Mouse (Mus musculus) WW6 (cell line): ENCODE measurements around the gene Swap70.

Source experiments
- DNase-seq: peaks from one replicate; pipeline ENCODE4 v3.0.0-alpha.2; 2013; ENCODE audit warnings: low read depth, low spot score

Gene Swap70

DNA sequence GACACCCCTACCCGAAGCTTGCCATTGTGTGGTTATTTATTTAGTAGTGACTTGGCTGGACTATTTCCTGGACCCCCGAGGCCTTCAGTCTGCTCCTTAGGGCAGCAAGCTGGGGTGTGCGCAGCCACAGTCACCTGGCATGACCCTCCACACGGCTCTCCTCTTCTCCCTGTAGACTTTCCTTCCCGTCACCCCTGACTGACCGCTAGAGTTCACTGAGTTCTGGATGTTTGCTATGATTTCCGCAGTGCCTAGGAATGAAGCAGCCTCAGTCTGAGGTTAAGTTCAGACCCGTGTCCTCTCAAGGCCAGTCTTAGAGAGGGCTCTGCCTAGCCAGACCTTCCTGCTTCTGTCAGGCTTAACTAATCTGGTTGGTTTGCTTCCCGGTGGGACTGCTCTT lies 50.3 kb downstream of the Swap70 start:
- no peak for DNase-seq

- DNase-seq, result no peak
These were observed 50.9 kb downstream of the Swap70 start for GRCm38 (mm10) chr7:110272434-110272833.

DNA sequence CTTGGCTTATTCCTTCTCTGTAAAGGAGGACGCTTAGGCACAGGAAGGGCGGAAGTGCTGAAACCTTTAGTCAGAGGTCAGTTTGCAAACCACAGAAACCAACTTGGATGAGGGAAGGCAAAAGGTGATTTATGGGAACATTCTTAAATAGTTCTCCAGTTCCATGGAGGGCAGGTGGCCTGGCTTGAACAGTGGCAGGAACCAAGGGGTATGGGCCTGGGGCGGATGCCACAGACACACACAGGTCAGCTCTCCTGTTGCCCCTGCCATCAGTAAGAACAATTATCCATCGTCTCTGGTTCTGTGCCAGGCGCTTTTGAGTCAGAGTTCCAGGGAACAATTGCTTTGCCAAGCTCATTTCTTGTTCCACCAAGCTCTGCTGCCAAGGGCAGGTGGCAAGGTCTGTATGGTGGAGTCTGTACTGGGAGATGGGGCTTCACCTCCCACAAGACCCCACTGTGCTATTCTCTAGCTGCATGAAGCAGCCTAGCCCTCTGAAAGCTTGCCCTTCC lies 56.3 kb downstream of the Swap70 start:
- DNase-seq, result no peak

DNA sequence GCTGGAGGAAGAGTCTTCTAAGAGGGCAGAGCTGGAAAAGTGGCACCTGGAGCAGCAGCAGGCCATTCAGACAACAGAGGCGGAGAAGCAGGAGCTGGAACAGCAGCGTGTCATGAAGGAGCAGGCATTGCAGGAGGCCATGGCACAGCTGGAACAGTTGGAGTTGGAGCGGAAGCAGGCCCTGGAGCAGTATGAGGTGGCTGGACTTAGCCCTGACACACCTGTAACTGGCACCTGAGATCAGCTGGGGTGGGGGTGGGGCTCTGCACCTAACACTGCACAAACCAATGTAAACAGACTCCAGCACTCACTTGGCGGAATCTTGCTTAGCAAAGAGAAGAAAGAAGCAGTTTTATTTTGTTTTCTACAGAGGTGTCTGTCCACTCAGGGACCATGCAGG lies 57.7 kb downstream of the Swap70 start:
- DNase-seq, result no peak

- no peak for DNase-seq
These were observed 60.1 kb downstream of the Swap70 start for GRCm38 (mm10) chr7:110281435-110282256.

- no peak for DNase-seq
These were observed 61.3 kb downstream of the Swap70 start for GRCm38 (mm10) chr7:110282797-110283196.

DNA sequence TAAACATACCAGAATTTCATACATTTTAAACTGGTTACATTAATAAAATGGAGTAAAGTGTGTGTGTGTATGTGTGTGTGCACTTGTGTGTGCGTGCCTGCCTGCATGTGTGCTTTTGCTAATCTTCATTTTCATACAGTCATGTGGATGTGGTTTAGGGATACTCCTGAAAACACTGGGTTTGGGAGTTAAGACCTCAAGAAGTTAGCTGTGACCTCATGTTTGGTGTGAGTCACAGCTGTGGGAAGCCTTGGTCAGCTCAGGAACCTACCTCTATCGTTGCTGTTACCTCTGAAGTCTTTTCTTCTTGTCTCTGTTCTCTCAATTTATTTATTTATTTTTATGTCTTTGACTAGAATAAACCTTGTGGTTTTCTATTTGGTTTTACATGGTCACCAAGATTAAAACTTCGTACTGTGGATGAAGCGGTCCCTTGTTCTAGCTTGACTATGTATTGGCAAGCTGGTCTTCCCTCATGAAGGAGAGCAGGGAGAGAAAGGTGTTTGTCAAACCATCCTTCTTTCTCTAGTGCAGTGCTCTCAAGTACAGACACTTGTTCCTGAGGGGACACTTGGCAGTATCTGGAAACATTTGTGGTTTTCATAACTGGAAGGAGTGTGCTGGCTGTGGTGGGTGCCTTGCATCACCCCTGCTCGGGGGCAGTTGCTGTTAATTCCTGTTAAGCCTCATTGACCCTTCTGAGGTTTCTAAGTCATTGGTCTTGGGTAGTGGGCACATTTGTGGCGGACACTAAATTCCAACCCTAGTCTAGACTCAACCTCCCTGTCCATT lies 62.2 kb downstream of the Swap70 start:
- DNase-seq, result no peak

DNA sequence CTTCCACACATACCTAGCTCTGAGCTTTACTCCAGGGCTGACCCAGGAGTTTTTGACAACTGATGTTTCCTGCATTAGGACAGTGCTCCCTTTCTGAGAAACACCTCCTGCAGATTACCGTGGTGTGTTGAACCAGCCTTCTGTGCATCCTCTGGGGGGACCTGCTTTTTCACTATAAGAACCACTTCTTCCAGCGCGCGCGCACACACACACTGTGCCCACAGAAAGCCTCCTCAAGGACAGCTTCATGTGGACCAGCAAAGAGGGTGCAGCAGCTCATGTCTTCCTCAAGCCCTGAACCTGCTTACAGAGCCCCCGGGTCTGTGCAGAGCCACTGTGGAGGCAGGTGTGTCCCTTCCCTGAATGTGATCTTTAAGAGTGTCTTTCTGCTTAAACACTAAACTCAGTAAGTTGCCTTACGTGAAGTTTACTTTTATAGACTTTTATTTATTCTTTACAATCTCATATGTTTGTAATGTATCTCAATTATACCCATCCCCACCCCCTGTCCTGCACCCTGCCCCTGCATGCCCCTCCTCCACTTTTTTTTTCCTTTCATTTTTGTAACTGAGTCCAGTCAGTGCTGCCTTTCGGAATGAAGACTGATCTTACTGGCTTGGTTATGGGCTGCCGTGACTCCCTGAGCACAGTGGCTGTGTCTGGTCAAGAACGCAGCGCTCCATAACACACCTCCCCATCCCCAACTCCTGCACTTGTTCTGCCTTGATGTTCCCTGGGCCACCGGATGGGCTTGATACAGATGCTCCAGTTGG lies 63.8 kb downstream of the Swap70 start:
- DNase-seq, result no peak

- no peak for DNase-seq
These were observed 64.3 kb downstream of the Swap70 start for GRCm38 (mm10) chr7:110285849-110286151.

- DNase-seq, result no peak
These were observed 64.8 kb downstream of the Swap70 start for GRCm38 (mm10) chr7:110286198-110286732.

GRCm38 (mm10) chr7:110286838-110287475 lies 65.4 kb downstream of the Swap70 start:
- DNase-seq, result peak; percentile 36

- no peak for DNase-seq
These were observed 66.1 kb downstream of the Swap70 start for GRCm38 (mm10) chr7:110287476-110288071.

DNA sequence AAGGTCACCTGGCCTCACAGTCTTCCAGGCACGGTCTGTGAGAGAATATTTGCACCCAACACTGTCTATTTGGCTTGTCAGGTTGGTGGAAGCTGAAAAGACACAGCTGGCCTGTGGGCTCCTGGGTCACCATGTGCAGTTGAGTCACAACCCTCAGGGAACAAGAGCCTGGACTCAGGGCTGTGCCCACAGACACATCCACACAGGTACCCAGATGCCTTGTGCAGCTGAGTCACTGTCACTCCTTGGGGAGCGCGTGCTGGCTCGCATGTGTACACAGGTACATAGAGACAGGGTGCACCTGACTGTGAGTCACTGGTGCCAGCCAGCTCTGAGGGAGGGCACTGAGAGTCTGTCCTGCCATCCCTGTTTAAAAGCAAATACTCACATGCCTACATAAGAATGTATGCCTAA lies 66.7 kb downstream of the Swap70 start:
- DNase-seq, result no peak

DNA sequence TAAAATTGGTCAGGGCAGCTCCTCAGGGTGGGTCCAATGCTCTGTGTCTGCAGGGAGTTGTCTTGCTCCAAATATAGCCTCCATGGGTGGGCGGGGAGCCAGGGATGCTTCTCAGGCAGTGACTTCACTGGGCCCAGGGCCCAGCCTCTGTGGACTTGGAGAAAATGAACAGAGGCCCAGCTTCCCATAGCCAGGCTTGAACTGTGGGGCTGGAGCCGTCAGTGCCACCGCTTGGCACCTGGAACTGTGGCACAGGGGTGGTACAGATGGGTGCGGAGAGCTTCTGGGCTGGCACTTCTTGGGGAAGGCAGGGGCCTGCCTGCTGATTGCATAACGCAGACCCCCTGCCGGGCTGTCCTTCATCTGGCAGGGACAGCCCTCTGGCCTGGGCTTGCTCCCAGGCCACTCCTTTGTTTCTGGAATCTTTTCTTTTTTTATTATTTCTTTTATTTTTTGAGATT lies 67.2 kb downstream of the Swap70 start:
- no peak for DNase-seq

DNA sequence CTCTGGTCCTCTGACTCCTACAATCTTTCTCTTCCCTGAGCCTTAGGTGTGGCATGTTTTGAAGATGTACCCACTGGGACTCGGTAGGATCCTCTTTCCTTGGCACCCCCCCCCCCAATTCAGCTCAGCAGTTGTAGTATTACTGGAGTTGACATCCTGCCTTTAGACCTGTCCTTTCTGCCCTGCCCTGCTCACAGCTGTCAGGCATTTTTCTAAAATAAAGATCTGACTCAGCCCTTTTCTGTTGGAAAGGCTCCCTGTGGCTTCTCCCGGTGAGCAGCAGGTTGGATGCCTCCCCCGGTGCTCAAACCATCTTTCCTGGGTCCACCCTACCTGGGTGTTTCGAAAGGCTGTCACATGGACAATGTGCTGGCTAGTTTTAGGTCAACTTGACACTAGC lies 68.1 kb downstream of the Swap70 start:
- DNase-seq, result no peak

GRCm38 (mm10) chr7:110296889-110297603 lies 75.5 kb downstream of the Swap70 start:
- DNase-seq, result no peak

DNA sequence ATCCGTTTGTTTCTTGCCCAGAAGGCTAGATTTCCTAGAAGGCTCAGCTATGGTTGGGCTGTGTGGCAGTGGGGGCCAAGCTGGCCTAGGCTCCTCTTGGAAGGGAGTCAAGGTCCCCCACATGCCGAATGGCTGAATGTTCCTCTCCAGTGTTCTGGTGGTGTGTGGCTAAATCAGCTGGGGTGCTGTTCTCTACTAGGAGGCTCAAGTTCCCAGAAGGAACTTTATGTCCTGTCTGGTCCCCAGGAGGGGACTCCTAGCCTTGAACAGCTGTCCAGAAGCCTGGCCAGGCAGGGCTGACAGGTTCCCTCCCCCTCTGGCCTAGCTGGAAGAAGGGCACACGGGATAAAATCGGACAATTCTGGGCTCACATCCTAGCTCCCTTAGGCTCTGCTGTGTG lies 76.1 kb downstream of the Swap70 start:
- no peak for DNase-seq

DNA sequence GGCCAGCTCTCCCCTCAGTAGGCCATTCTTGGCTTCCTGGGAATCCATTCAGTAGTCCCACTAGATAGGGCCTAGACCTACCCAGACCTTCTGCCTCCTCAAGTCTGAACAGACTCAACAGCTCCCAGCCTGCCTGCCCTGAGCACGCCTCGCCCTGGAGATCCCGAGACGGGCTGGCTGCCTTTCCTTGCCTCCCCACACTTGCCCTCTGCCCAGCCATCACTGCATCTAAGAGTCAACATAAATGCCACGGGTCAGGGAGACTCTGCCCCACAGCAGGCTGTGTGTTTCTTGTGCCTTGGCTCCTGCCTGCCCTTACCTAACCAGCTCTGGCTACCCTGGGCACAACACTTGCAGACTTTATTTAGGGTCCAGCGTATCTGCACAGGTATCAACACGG lies 76.6 kb downstream of the Swap70 start:
- no peak for DNase-seq

DNA sequence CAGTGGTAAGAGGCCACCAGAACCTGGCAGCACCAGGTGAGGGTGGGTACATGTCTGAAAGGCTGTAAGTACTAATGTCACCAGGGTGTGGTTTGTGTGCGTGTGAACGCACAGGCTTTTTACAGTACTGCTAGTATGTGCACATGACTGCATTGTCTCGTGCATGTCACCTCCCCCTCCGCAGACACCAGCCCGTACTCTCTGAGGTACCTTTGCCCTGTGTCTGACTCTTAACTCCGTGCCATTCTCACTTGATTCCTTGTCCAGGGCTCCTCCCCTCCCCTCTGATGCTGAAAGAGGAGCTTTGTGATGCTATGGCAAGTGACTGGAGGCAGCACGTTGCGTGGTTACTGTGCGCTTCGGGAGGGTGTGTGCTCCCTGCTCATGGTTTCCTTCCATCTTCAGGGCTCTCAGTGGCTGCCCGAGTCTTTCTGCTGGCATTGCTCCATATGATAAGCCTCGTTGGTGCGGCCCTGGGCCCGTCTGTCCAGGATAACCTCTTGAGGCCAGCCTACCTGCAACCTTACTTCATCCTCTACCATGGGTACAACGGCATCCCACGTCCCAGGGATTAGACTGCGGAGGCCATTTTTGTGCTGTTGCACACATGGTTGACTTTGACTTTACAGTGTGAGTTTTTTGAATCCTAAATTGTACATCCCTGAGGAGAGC lies 77.4 kb downstream of the Swap70 start:
- no peak for DNase-seq

DNA sequence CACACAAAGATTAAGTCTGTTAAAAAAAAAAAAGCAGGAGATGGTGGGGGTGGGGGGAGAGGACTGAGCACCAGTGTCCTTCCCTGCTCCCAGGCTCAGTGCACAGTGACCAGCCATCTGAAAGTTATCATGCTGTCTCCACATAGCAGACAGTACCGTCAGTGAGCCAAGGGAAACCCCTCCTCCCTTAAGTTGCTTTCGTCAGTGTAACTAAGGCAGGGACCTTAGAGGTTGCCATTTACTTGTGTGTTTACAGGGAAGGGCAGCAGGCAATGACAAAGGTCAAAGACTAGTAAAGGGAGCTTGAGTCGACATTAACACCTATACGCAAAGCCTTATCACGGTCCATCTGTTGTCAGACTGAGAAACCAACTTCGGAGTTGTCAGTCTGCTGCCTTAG lies 81.4 kb downstream of the Swap70 start:
- DNase-seq, result no peak
